Mouse (Mus musculus) forebrain, embryonic 16.5 days (tissue): ENCODE measurements at regions not wholly inside any gene's neighbourhood (a gene's known extent, or its start where the extent isn't known, plus 50 kb on each side); places are given as distances from the start of the nearest gene placed in this dataset.

Experiments used
- ATAC-seq: fragments of 200-750 bp; cut with Nextera tagmentation; 2 replicates; pipeline ENCODE4 v1.8.0; 2017; ENCODE audit warnings: mild to moderate bottlenecking, moderate library complexity
- H3K27ac ChIP-seq: fragments of 300-500 bp; sonication (generic); 2 replicates; pipeline ENCODE4 v1.5.1; 2014; ENCODE audit warnings: low read length, control low read depth
- H3K27me3 ChIP-seq: fragments of 300-500 bp; sonication (generic); replicated peaks from 2 replicates; pipeline ENCODE4 v1.6.1; 2014; ENCODE audit warnings: low read length; ENCODE audit not compliant: control insufficient read depth, insufficient read depth
- H3K36me3 ChIP-seq: fragments of 300-500 bp; sonication (generic); 2 replicates; pipeline ENCODE4 v1.6.1; 2014; ENCODE audit not compliant: control insufficient read depth, insufficient read depth
- H3K4me1 ChIP-seq: fragments of 300-500 bp; sonication (generic); replicated peaks from 2 replicates; pipeline ENCODE4 v1.6.1; 2014; ENCODE audit warnings: low read length; ENCODE audit not compliant: control insufficient read depth, insufficient read depth
- H3K4me2 ChIP-seq: fragments of 300-500 bp; sonication (generic); 2 replicates; pipeline ENCODE4 v1.6.1; 2014; ENCODE audit warnings: mild to moderate bottlenecking, low read length, control low read depth
- H3K4me3 ChIP-seq: fragments of 300-500 bp; sonication (generic); replicated peaks from 2 replicates; pipeline ENCODE4 v1.5.1; 2014; ENCODE audit warnings: mild to moderate bottlenecking, low read length, control low read depth
- H3K9ac ChIP-seq: fragments of 300-500 bp; sonication (generic); replicated peaks from 2 replicates; pipeline ENCODE4 v1.6.1; 2014; ENCODE audit warnings: low read depth, low read length, control low read depth
- H3K9me3 ChIP-seq: fragments of 300-500 bp; sonication (generic); 2 replicates; pipeline ENCODE4 v1.6.1; 2016; ENCODE audit warnings: low read length; ENCODE audit not compliant: control insufficient read depth
- WGBS: fragments of 180-500 bp; shearing (Covaris S2); extraction: QIAGEN DNeasy Blood & Tissue Kit; methylation state at CpG from one replicate; pipeline ENCODE4 v1.1.7; 2014; 5-methylcytosine and 5-hydroxymethylcytosine counted together

- WGBS: 82% methylated on average over 1 of the region's 1 CpGs
- Histone ChIP-seq H3K27me3 (no peaks in the 10 kb centered on the region), H3K4me2 (no peak overlapping the region), H3K4me1 (no peaks in the 10 kb centered on the region), H3K4me3 (no peak overlapping the region), H3K9me3 (no peaks in the 10 kb centered on the region), H3K9ac (no peak overlapping the region), H3K27ac (no peak overlapping the region), H3K36me3 (no peaks in the 10 kb centered on the region)
- peak; percentile 64; the same call in 1 of the 2 replicates for ATAC-seq
Observed at GRCm38 (mm10) chr9:17294327-17294726, 793.2 kb upstream of the Fat3 start.

- H3K27me3 ChIP-seq: no peaks in the 10 kb centered on the region
- 47% methylated on average over 6 of the region's 6 CpGs for WGBS
- no peaks in the 10 kb centered on the region for H3K9me3 ChIP-seq
- no peak for ATAC-seq
- H3K4me1 ChIP-seq: no peaks in the 10 kb centered on the region
- no peak overlapping the region for H3K9ac ChIP-seq
- H3K4me3 ChIP-seq: no peak overlapping the region
- no peak overlapping the region for H3K4me2 ChIP-seq
- no peaks in the 10 kb centered on the region for H3K36me3 ChIP-seq
- no peak overlapping the region for H3K27ac ChIP-seq
Observed at GRCm38 (mm10) chr9:17288790-17289596, 787.9 kb upstream of the Fat3 start.

GRCm38 (mm10) chr9:17279334-17279990 is 778.4 kb upstream of the Fat3 start:
- no peak overlapping the region for H3K4me3 ChIP-seq
- no peak overlapping the region for H3K4me2 ChIP-seq
- peak; percentile 66 for ATAC-seq
- no peaks in the 10 kb centered on the region for H3K36me3 ChIP-seq
- no peaks in the 10 kb centered on the region for H3K9me3 ChIP-seq
- H3K27ac ChIP-seq: no peak overlapping the region
- H3K9ac ChIP-seq: no peak overlapping the region
- H3K4me1 ChIP-seq: peaks cover 4% of the 10 kb centered on the region; the same call in 1 of the 2 replicates
- H3K27me3 ChIP-seq: no peaks in the 10 kb centered on the region
- 41% methylated on average over 4 of the region's 4 CpGs for WGBS

- no peaks in the 10 kb centered on the region for H3K9me3 ChIP-seq
- no peaks in the 10 kb centered on the region for H3K27me3 ChIP-seq
- no peak overlapping the region for H3K27ac ChIP-seq
- H3K4me1 ChIP-seq: no peaks in the 10 kb centered on the region
- H3K4me3 ChIP-seq: no peak overlapping the region
- H3K9ac ChIP-seq: no peak overlapping the region
- no peak overlapping the region for H3K4me2 ChIP-seq
- no peak for ATAC-seq
- no peaks in the 10 kb centered on the region for H3K36me3 ChIP-seq
- 55% methylated on average over 2 of the region's 2 CpGs for WGBS
Observed at GRCm38 (mm10) chr9:17272616-17273015, 771.5 kb upstream of the Fat3 start.

GRCm38 (mm10) chr9:17269624-17270023 is 768.5 kb upstream of the Fat3 start:
- no peak overlapping the region for H3K4me2 ChIP-seq
- H3K36me3 ChIP-seq: no peaks in the 10 kb centered on the region
- WGBS: 4% methylated on average over 1 of the region's 1 CpGs
- H3K4me1 ChIP-seq: no peaks in the 10 kb centered on the region
- no peaks in the 10 kb centered on the region for H3K9me3 ChIP-seq
- peak; percentile 68 for ATAC-seq
- no peak overlapping the region for H3K4me3 ChIP-seq
- no peak overlapping the region for H3K9ac ChIP-seq
- H3K27me3 ChIP-seq: no peaks in the 10 kb centered on the region
- no peak overlapping the region for H3K27ac ChIP-seq

DNA sequence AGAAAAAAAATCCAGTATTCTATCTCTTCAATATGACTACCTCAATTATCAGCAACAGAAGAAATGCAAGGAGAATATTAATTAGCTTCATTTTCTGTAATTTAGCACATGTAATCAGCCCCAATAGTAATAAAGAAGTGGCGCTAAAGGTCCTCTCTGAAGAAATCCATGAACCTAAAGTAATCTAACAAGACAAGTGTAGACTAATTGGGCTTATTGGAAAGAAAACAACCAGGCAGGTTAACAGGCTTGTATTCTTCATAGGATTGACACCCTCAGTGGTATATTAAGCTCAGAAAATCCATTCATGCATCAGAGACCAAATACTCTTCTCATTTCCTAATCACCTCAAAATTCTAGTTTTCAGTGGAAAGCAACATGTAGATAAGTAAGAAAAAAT is 756.1 kb upstream of the Fat3 start:
- no peaks in the 10 kb centered on the region for H3K27me3 ChIP-seq
- no peak overlapping the region for H3K27ac ChIP-seq
- ATAC-seq: no peak
- H3K9me3 ChIP-seq: no peaks in the 10 kb centered on the region
- H3K36me3 ChIP-seq: no peaks in the 10 kb centered on the region
- H3K4me2 ChIP-seq: no peak overlapping the region
- no peak overlapping the region for H3K4me3 ChIP-seq
- no peaks in the 10 kb centered on the region for H3K4me1 ChIP-seq
- 32% methylated on average over 1 of the region's 1 CpGs for WGBS
- no peak overlapping the region for H3K9ac ChIP-seq

DNA sequence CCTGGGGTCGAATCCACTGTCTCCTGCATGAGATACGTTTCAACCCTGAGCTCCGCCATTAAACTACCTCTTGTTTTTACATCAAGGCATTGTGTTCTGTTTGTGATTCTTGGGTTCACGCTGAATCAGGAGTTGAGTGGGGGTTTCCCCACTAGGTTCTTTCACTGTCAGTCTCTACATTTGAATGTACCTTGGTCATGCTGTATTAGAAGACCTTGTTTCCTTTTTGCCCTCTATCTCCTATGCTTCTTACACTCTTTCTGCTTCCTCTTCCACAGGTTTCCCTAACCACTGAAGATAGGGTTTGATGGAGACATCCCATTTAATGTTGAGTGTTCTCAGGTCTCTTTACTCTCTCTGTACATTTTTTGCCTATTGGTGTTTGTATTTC is 726.0 kb upstream of the Fat3 start:
- no peak for ATAC-seq
- WGBS: 87% methylated on average over 4 of the region's 4 CpGs
- Histone ChIP-seq H3K9me3 (no peaks in the 10 kb centered on the region), H3K27me3 (no peaks in the 10 kb centered on the region), H3K4me2 (no peak overlapping the region), H3K36me3 (no peaks in the 10 kb centered on the region), H3K4me1 (no peaks in the 10 kb centered on the region), H3K9ac (no peak overlapping the region), H3K27ac (no peak overlapping the region), H3K4me3 (no peak overlapping the region)

GRCm38 (mm10) chr9:17226475-17227090 is 725.5 kb upstream of the Fat3 start:
- no peak for ATAC-seq
- WGBS: 88% methylated on average over 3 of the region's 3 CpGs
- H3K27ac ChIP-seq: no peak overlapping the region
- H3K36me3 ChIP-seq: no peaks in the 10 kb centered on the region
- H3K9ac ChIP-seq: no peak overlapping the region
- no peak overlapping the region for H3K4me3 ChIP-seq
- no peak overlapping the region for H3K4me2 ChIP-seq
- no peaks in the 10 kb centered on the region for H3K9me3 ChIP-seq
- H3K27me3 ChIP-seq: no peaks in the 10 kb centered on the region
- H3K4me1 ChIP-seq: no peaks in the 10 kb centered on the region

DNA sequence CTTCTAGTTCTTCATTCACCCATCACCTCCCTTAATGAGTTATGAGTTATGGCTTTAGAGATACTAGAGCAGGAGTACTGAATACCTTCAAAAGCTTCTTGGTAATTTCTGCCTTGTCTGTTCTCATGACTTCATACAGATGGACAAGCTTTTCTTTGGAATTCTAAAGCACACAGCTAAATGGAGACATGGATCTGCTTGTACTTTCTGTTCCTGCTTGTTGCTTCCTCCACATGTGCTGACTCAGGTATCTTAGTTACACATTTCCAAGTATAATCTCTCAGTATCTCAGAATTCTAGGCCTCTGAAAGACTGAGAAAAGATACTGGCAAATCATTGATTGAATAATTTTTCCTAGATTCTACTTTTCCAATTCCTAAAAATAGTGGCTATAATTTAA is 694.3 kb upstream of the Fat3 start:
- no peak overlapping the region for H3K9ac ChIP-seq
- no peaks in the 10 kb centered on the region for H3K9me3 ChIP-seq
- no peaks in the 10 kb centered on the region for H3K27me3 ChIP-seq
- ATAC-seq: no peak
- no peaks in the 10 kb centered on the region for H3K36me3 ChIP-seq
- H3K27ac ChIP-seq: no peak overlapping the region
- no peaks in the 10 kb centered on the region for H3K4me1 ChIP-seq
- no peak overlapping the region for H3K4me2 ChIP-seq
- no peak overlapping the region for H3K4me3 ChIP-seq
